Mouse (Mus musculus) CH12.LX (cell line): Measurements from ENCODE around the gene Cyfip2.

Experiments
- CHD2 ChIP-seq: IDR thresholded peaks from 2 replicates; pipeline ENCODE4 v1.6.1; 2011; ENCODE audit warnings: low read length, improper control_type of control experiment
- CTCF ChIP-seq, 2 experiments: IDR thresholded peaks in 1 of 2; conservative IDR thresholded peaks in 1 of 2; 2 replicates each; pipeline ENCODE4 v1.5.1; 2011 to 2012; ENCODE audit warnings: low read depth in 2 of 2, low read length in 2 of 2, improper control_type of control experiment in 1 of 2, inconsistent platforms in 1 of 2, mild to moderate bottlenecking in 1 of 2, moderate library complexity in 1 of 2
- E2F4 ChIP-seq: IDR thresholded peaks from 2 replicates; pipeline ENCODE4 v1.6.1; 2011; ENCODE audit warnings: low read depth, low read length, improper control_type of control experiment; ENCODE audit not compliant: insufficient replicate concordance
- POLR2A ChIP-seq: IDR thresholded peaks from 2 replicates; pipeline ENCODE4 v1.6.1; 2011; ENCODE audit warnings: low read depth, mild to moderate bottlenecking, improper control_type of control experiment, low read length
- RCOR1 ChIP-seq: conservative IDR thresholded peaks from 2 replicates; pipeline ENCODE4 v1.6.1; 2012; ENCODE audit warnings: low read depth, mild to moderate bottlenecking, inconsistent platforms, low read length, improper control_type of control experiment
- UBTF ChIP-seq: IDR thresholded peaks from 2 replicates; pipeline ENCODE4 v1.6.1; 2012; ENCODE audit warnings: low read depth, mild to moderate bottlenecking, inconsistent platforms, low read length, improper control_type of control experiment, moderate library complexity
- USF1 ChIP-seq: IDR thresholded peaks from 2 replicates; pipeline ENCODE4 v1.6.1; 2014; ENCODE audit warnings: low read depth, mild to moderate bottlenecking, inconsistent platforms, low read length, improper control_type of control experiment
- USF2 ChIP-seq: conservative IDR thresholded peaks from 2 replicates; pipeline ENCODE4 v1.6.1; 2011; ENCODE audit warnings: low read depth, low read length, improper control_type of control experiment
- ZKSCAN1 ChIP-seq: IDR thresholded peaks from 2 replicates; pipeline ENCODE4 v1.6.1; 2012; ENCODE audit warnings: low read depth, inconsistent platforms, low read length, improper control_type of control experiment, borderline replicate concordance

DNA sequence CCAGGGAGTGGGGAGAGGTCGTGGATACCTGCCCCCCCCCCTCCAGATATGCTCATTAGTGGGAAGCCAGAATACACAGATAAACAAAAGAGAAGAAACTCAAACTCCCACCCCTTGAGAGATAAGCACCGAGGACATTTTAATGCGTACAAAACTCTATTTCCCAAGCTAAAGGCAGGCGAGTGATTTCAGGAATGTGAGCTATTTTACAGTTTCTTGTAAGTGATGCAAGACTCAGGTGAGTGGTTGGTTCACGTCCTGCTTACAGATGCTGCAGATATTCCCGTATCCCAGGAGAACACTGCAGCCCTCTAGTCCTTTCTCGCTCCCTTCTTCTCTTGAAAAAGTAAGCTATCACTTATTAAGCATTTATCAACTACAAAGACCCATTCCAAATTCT, 66.3 kb downstream of the Cyfip2 start:
- TF ChIP-seq USF2 = no peak
- TF ChIP-seq POLR2A = no peak
- TF ChIP-seq CTCF (conservative IDR thresholded peaks at IDR 0.05 in 1 of 2, IDR thresholded peaks at IDR 0.05 in 1 of 2; ENCODE audit: low read depth in 2 of 2, low read length in 2 of 2) = no peak
- TF ChIP-seq CHD2 = no peak
- no peak for TF ChIP-seq ZKSCAN1
- TF ChIP-seq USF1 = no peak
- no peak for TF ChIP-seq UBTF
- no peak for TF ChIP-seq E2F4
- no peak for TF ChIP-seq RCOR1
